Mouse (Mus musculus): ENCODE results near the gene Ccr5.

Ccr5 gene

DNA sequence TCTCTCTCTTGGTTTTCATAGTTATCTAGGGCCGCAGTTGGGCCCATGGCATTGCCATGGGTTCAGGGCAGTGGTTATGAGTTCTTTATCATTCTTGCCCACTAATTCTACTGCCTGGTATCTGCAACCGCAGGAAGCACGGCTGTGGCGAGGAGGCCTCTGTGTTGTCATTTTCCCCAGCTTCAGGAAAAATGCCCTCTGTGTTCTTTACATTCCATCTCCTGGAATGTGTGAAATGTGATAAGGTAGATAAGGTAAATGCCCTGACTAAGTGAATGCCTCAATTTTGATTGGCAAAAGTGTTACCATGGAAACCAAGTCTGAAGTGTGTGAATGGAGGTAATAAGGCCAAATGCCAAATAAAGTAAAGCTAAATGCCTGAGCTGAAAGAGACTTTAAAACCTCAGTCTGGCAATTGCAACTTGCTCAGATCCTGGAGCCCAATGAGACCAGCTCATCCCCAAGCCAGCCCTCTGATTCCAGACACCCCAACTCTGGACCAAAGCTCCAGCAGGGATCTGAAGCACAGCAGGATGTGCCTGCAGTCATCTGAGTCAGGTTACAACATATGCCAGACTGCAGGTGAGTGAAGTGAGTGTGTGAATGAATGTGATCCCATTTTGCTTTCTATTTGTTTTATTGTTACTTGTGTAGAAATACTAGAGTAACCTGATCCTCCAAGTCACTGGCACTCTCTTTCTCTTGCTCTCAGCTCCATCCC, 16.9 kb downstream of the Ccr5 start:
- DNase-seq (ENCODE audit: inconsistent age in 2 of 2, low spot score in 1 of 2): no peak

GRCm38 (mm10) chr9:124143678-124144077, 22.3 kb downstream of the Ccr5 start:
- DNase-seq (ENCODE audit: inconsistent age in 2 of 2, low spot score in 1 of 2): no peak

DNA sequence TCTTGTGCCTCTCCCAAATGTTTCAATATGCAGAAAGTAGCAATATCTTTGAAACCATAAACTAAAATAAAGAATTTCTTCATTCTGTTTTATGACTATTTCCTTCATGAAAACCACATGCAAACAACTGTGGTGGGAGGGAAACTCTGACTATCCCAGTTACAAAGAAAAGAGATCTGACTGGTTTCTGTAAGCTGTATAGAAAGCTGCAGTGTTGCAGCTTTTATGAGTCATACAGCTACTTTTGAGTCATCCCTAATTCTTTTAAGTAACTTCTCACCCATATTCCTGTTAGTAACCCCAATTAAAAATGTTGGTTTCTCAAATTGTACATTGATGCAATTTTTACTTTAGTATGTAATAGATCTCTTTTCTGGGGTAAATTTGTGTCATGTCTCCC, 25.0 kb downstream of the Ccr5 start:
- no peak for DNase-seq (ENCODE audit: inconsistent age in 2 of 2, low spot score in 1 of 2)
